ENCODE assay signal across 13 mouse cellular contexts in genomic region chr7:80310771-80311170, GRCm38 (mm10).
"Had no signal": no experiment of that assay in that cellular context is flagged by ENCODE, and none has a peak within 500 bp of the region (broad histone marks: within the 10 kb centered on the region; RNA-seq: fewer than 3 reads in every experiment).

No protein-coding gene starts in this region.

- DNase-seq: liver, embryonic 13.5 days; liver, postnatal 0 days; lung, embryonic 14.5 days; right cerebral cortex, postnatal 14 days; thymus, adult 2 months; thymus, postnatal 25 days; thymus, postnatal 4 days had no signal

- H3K4me1 ChIP-seq: liver, embryonic 13.5 days; liver, embryonic 15.5 days; midbrain, embryonic 13.5 days; midbrain, embryonic 15.5 days; neural tube, embryonic 12.5 days; stomach, embryonic 15.5 days had no signal

- H3K4me3 ChIP-seq: liver, embryonic 13.5 days; liver, embryonic 15.5 days; megakaryocyte, embryonic 14.5 days; midbrain, embryonic 13.5 days; midbrain, embryonic 15.5 days; neural tube, embryonic 12.5 days; stomach, embryonic 15.5 days had no signal
